Mouse (Mus musculus): Measurements from ENCODE around the gene Rfpl4b. TPM values are rescaled to one million over a fixed set of nuclear protein-coding genes. Genes with fewer than 3 reads are reported as not detected.
"Not testable (repeated sequence)": the region's sequence is repeated elsewhere in the genome, so short reads cannot be mapped to it uniquely, and the experiment has no call there.

Gene Rfpl4b
- total RNA-seq (2014; rRNA removed) (not detected in 2 replicates), polyA plus RNA-seq (2015; fragmentation: Nextera tagmentation; extraction: Ambion mirVana) (not detected in 2 replicates)

GRCm38 (mm10) chr10:38821679-38822078 is at the start of gene Rfpl4b:
Gene Rfpl4b (minus strand): TSS chr10:38821779.
- WGBS, result 97% methylated on average over 3 of the region's 3 CpGs
- H3K9ac ChIP-seq (replicated peaks; ENCODE audit: low read length), result no peak within 1 kb of the TSS
- H3K9me3 ChIP-seq (ENCODE audit: low read length), result no peaks in the 10 kb centered on the region
- no peak within 1 kb of the TSS for H3K27ac ChIP-seq
- no peak for TF ChIP-seq CTCF (IDR thresholded peaks at IDR 0.05; ENCODE audit: low read depth)
- no peaks in the 10 kb centered on the region for H3K27me3 ChIP-seq (ENCODE audit: insufficient read depth, low read length)
- ATAC-seq (no peak), DNase-seq (ENCODE audit: low spot score) (no peak)
- no peaks in the 10 kb centered on the region for H3K4me1 ChIP-seq (ENCODE audit: insufficient read depth, low read length)
- no peak within 1 kb of the TSS for H3K4me3 ChIP-seq (ENCODE audit: low read length)
- no peaks in the 10 kb centered on the region for H3K36me3 ChIP-seq (ENCODE audit: insufficient read depth, low read length)
- no peak within 1 kb of the TSS for H3K4me2 ChIP-seq (ENCODE audit: low read depth, low read length)

GRCm38 (mm10) chr10:38855186-38855585 is 33.6 kb upstream of the Rfpl4b start:
- WGBS, result 47% methylated on average over 2 of the region's 2 CpGs
- Histone ChIP-seq H3K4me2 (ENCODE audit: low read depth, low read length) (no peak overlapping the region), H3K9ac (replicated peaks; ENCODE audit: low read length) (no peak overlapping the region), H3K27me3 (ENCODE audit: insufficient read depth, low read length) (no peaks in the 10 kb centered on the region), H3K4me1 (ENCODE audit: insufficient read depth, low read length) (no peaks in the 10 kb centered on the region), H3K4me3 (ENCODE audit: low read length) (no peak overlapping the region), H3K36me3 (ENCODE audit: insufficient read depth, low read length) (no peaks in the 10 kb centered on the region), H3K9me3 (ENCODE audit: low read length) (no peaks in the 10 kb centered on the region), H3K27ac (no peak overlapping the region)
- DNase-seq (ENCODE audit: low spot score) (peak; percentile 14), ATAC-seq (peak; percentile 35; the same call in 1 of the 2 replicates)
- TF ChIP-seq CTCF (IDR thresholded peaks at IDR 0.05; ENCODE audit: low read depth), result no peak

- not testable (repeated sequence) for H3K9me3 ChIP-seq (ENCODE audit: low read length); H3K9ac ChIP-seq (replicated peaks; ENCODE audit: low read length); DNase-seq (ENCODE audit: low spot score); H3K27ac ChIP-seq; H3K4me1 ChIP-seq (ENCODE audit: insufficient read depth, low read length); H3K4me2 ChIP-seq (ENCODE audit: low read depth, low read length); H3K27me3 ChIP-seq (ENCODE audit: insufficient read depth, low read length); ATAC-seq; H3K36me3 ChIP-seq (ENCODE audit: insufficient read depth, low read length); H3K4me3 ChIP-seq (ENCODE audit: low read length)
- 54% methylated on average over 5 of the region's 5 CpGs for WGBS
Observed at GRCm38 (mm10) chr10:38850006-38850405, 28.4 kb upstream of the Rfpl4b start.

GRCm38 (mm10) chr10:38848884-38849499 is 27.4 kb upstream of the Rfpl4b start:
- ATAC-seq (peak; percentile 59; the same call in 1 of the 2 replicates), DNase-seq (ENCODE audit: low spot score) (peak; percentile 84)
- Histone ChIP-seq H3K4me1 (ENCODE audit: insufficient read depth, low read length) (no peaks in the 10 kb centered on the region), H3K27ac (no peak overlapping the region), H3K27me3 (ENCODE audit: insufficient read depth, low read length) (no peaks in the 10 kb centered on the region), H3K9me3 (ENCODE audit: low read length) (no peaks in the 10 kb centered on the region), H3K9ac (replicated peaks; ENCODE audit: low read length) (no peak overlapping the region), H3K36me3 (ENCODE audit: insufficient read depth, low read length) (no peaks in the 10 kb centered on the region), H3K4me2 (ENCODE audit: low read depth, low read length) (no peak overlapping the region), H3K4me3 (ENCODE audit: low read length) (no peak overlapping the region)
- peak; percentile 88 for TF ChIP-seq CTCF (IDR thresholded peaks at IDR 0.05; ENCODE audit: low read depth)
- WGBS, result 13% methylated on average over 8 of the region's 8 CpGs

DNA sequence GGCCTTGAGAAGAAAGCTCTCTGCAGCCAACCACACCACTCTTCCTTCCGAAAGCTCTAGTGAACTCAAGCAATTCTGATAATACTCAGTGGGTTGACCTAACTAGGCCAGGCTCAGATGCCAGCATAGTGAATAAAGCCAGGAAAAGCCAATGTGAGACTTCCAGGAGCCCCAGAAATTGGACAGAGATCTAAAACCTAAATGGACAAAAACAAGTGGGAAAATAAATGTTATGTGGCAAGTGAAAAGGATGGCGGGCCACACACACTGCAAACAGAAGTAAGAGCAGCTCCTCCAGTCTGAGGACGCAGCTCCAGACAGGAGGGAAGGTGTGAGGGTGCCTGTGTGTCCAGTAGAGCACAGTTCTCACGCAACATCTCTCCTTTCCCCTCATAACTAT is 26.7 kb upstream of the Rfpl4b start:
- no peaks in the 10 kb centered on the region for H3K4me1 ChIP-seq (ENCODE audit: insufficient read depth, low read length)
- no peak for ATAC-seq
- H3K27me3 ChIP-seq (ENCODE audit: insufficient read depth, low read length), result no peaks in the 10 kb centered on the region
- no peaks in the 10 kb centered on the region for H3K36me3 ChIP-seq (ENCODE audit: insufficient read depth, low read length)
- DNase-seq (ENCODE audit: low spot score), result no peak
- TF ChIP-seq CTCF (IDR thresholded peaks at IDR 0.05; ENCODE audit: low read depth), result no peak
- no peak overlapping the region for H3K4me2 ChIP-seq (ENCODE audit: low read depth, low read length)
- H3K4me3 ChIP-seq (ENCODE audit: low read length), result no peak overlapping the region
- 80% methylated on average over 4 of the region's 4 CpGs for WGBS
- 0 out of 2 replicates have a peak overlapping the region, but pooled peaks have one; percentile 8 for H3K27ac ChIP-seq
- H3K9ac ChIP-seq (replicated peaks; ENCODE audit: low read length), result no peak overlapping the region
- no peaks in the 10 kb centered on the region for H3K9me3 ChIP-seq (ENCODE audit: low read length)

GRCm38 (mm10) chr10:38823741-38824140 is 2.2 kb upstream of the Rfpl4b start:
- Histone ChIP-seq H3K27me3 (ENCODE audit: insufficient read depth, low read length) (no peaks in the 10 kb centered on the region), H3K4me1 (ENCODE audit: insufficient read depth, low read length) (no peaks in the 10 kb centered on the region), H3K9ac (replicated peaks; ENCODE audit: low read length) (no peak overlapping the region), H3K9me3 (ENCODE audit: low read length) (no peaks in the 10 kb centered on the region), H3K27ac (no peak overlapping the region), H3K36me3 (ENCODE audit: insufficient read depth, low read length) (no peaks in the 10 kb centered on the region), H3K4me2 (ENCODE audit: low read depth, low read length) (no peak overlapping the region), H3K4me3 (ENCODE audit: low read length) (no peak overlapping the region)
- ATAC-seq (no peak), DNase-seq (ENCODE audit: low spot score) (no peak)
- WGBS, result 55% methylated on average over 1 of the region's 1 CpGs
- TF ChIP-seq CTCF (IDR thresholded peaks at IDR 0.05; ENCODE audit: low read depth), result no peak

DNA sequence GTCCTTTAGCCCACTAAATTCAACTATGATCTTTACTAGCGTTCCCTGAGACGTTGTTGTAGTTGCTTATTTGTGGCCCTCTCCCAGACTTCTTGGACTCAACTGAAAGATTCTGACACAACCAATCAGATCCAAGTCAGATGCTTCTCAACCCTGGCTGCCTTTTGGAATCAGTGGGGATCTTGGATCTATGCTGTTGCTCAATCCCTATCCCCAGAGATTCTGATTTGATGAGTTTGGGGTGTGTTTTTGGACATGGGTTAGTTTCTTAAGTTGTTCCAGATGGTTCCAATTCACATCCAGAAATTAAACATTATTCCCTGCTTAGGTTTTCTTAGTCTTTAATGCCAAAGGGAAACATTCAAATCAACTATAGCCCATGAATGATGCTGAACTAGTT is 15.5 kb downstream of the Rfpl4b start:
- H3K27ac ChIP-seq, result no peak overlapping the region
- WGBS, result 84% methylated on average over 2 of the region's 2 CpGs

More for the DNA sequence above, 15.5 kb downstream of the Rfpl4b start:
- Histone ChIP-seq H3K4me3 (ENCODE audit: low read length) (no peak overlapping the region), H3K36me3 (ENCODE audit: insufficient read depth, low read length) (no peaks in the 10 kb centered on the region), H3K9me3 (ENCODE audit: low read length) (no peaks in the 10 kb centered on the region; the same call in 1 of the 2 replicates), H3K27me3 (ENCODE audit: insufficient read depth, low read length) (no peaks in the 10 kb centered on the region), H3K4me1 (ENCODE audit: insufficient read depth, low read length) (no peaks in the 10 kb centered on the region), H3K4me2 (ENCODE audit: low read depth, low read length) (no peak overlapping the region), H3K9ac (replicated peaks; ENCODE audit: low read length) (no peak overlapping the region)
- no peak for TF ChIP-seq CTCF (IDR thresholded peaks at IDR 0.05; ENCODE audit: low read depth)
- DNase-seq (ENCODE audit: low spot score), result no peak
- ATAC-seq, result no peak
